Mouse (Mus musculus) E14TG2a.4 (cell line): ENCODE measurements around the gene Alcam.

Source experiments
- CTCF ChIP-seq: conservative IDR thresholded peaks from 2 replicates; pipeline ENCODE4 v1.5.1; 2014; ENCODE audit warnings: low read length
- NANOG ChIP-seq: IDR thresholded peaks from 2 replicates; pipeline ENCODE4 v1.6.1; 2014; ENCODE audit warnings: borderline replicate concordance, low read length, mixed read lengths
- POU5F1 ChIP-seq: IDR thresholded peaks from 2 replicates; pipeline ENCODE4 v1.6.1; 2014; ENCODE audit warnings: low read length, borderline replicate concordance

- TF ChIP-seq CTCF (no peak), NANOG (no peak), POU5F1 (no peak)
Measured at GRCm38 (mm10) chr16:52406072-52406471, 47.8 kb downstream of the Alcam start.
